Mouse (Mus musculus) CH12.LX (cell line): ENCODE measurements around the gene Stk17b. TPM values are rescaled to one million over a fixed set of nuclear protein-coding genes. Genes with fewer than 3 reads are reported as not detected.

Source experiments
- DNase-seq: peaks from one replicate; pipeline ENCODE4 v3.0.0-alpha.2; 2013; ENCODE audit errors: extremely low read depth
- H3K27ac ChIP-seq: 2 replicates; pipeline ENCODE4 v1.5.1; 2012; ENCODE audit warnings: low read depth, mild to moderate bottlenecking, control low read depth, moderate library complexity; ENCODE audit not compliant: insufficient read depth
- H3K27me3 ChIP-seq: replicated peaks from 2 replicates; pipeline ENCODE3; 2012; ENCODE audit warnings: inconsistent platforms
- H3K36me3 ChIP-seq, 2 experiments: replicated peaks in 1 of 2; 2 replicates each; pipeline versions ENCODE3 to v1.6.1; 2012; ENCODE audit warnings: inconsistent platforms in 1 of 2, low read length in 1 of 2, mild to moderate bottlenecking in 1 of 2, mixed read lengths in 1 of 2, moderate library complexity in 1 of 2; ENCODE audit not compliant: control insufficient read depth in 1 of 2, insufficient read depth in 1 of 2
- H3K4me1 ChIP-seq, 2 experiments: 2 replicates each; pipeline ENCODE4 v1.6.1; 2012; ENCODE audit warnings: inconsistent platforms in 1 of 2, moderate library complexity in 1 of 2; ENCODE audit not compliant: insufficient read depth in 2 of 2, control insufficient read depth in 1 of 2
- H3K4me2 ChIP-seq: 2 replicates; pipeline ENCODE4 v1.6.1; 2012; ENCODE audit warnings: low read depth, mild to moderate bottlenecking, control low read depth; ENCODE audit not compliant: poor library complexity, insufficient read depth, severe bottlenecking
- H3K4me3 ChIP-seq, 3 experiments: fragments of 150-350 bp in 1 of 3; sonication (generic) in 1 of 3; replicated peaks in 1 of 3; 2 replicates each; pipeline versions ENCODE3 to v1.5.1; 2011 to 2012; ENCODE audit warnings: low read depth in 2 of 3, low read length in 2 of 3, mild to moderate bottlenecking in 2 of 3, moderate library complexity in 2 of 3, control low read depth in 1 of 3, improper control_type of control experiment in 1 of 3, inconsistent platforms in 1 of 3, mixed read lengths in 1 of 3; ENCODE audit not compliant: poor library complexity in 1 of 3
- H3K79me2 ChIP-seq: replicated peaks from 2 replicates; pipeline ENCODE4 v1.6.1; 2012; ENCODE audit warnings: mild to moderate bottlenecking, moderate library complexity; ENCODE audit not compliant: control insufficient read depth, poor library complexity, insufficient read depth, severe bottlenecking; ENCODE audit errors: extremely low read depth
- H3K9ac ChIP-seq: 2 replicates; pipeline ENCODE4 v1.6.1; 2012; ENCODE audit warnings: low read depth, mild to moderate bottlenecking, control low read depth, moderate library complexity; ENCODE audit not compliant: insufficient read depth
- H3K9me3 ChIP-seq: replicated peaks from 2 replicates; pipeline ENCODE3; 2012; ENCODE audit warnings: low read length, inconsistent platforms, mixed read lengths
- CHD2 ChIP-seq: IDR thresholded peaks from 2 replicates; pipeline ENCODE4 v1.6.1; 2011; ENCODE audit warnings: low read length, improper control_type of control experiment
- CTCF ChIP-seq, 2 experiments: IDR thresholded peaks in 1 of 2; conservative IDR thresholded peaks in 1 of 2; 2 replicates each; pipeline ENCODE4 v1.5.1; 2011 to 2012; ENCODE audit warnings: low read depth in 2 of 2, low read length in 2 of 2, improper control_type of control experiment in 1 of 2, inconsistent platforms in 1 of 2, mild to moderate bottlenecking in 1 of 2, moderate library complexity in 1 of 2
- E2F4 ChIP-seq: IDR thresholded peaks from 2 replicates; pipeline ENCODE4 v1.6.1; 2011; ENCODE audit warnings: low read depth, low read length, improper control_type of control experiment; ENCODE audit not compliant: insufficient replicate concordance
- ELF1 ChIP-seq: IDR thresholded peaks from 2 replicates; pipeline ENCODE4 v1.6.1; 2014; ENCODE audit warnings: low read depth, mild to moderate bottlenecking, inconsistent platforms, low read length, improper control_type of control experiment
- EP300 ChIP-seq: IDR thresholded peaks from 2 replicates; pipeline ENCODE4 v1.6.1; 2011; ENCODE audit warnings: low read length, improper control_type of control experiment
- GABPA ChIP-seq: IDR thresholded peaks from 2 replicates; pipeline ENCODE4 v1.6.1; 2012; ENCODE audit warnings: low read depth, low read length, improper control_type of control experiment, inconsistent platforms; ENCODE audit not compliant: insufficient replicate concordance
- IRF4 ChIP-seq: IDR thresholded peaks from 2 replicates; pipeline ENCODE4 v1.6.1; 2014; ENCODE audit warnings: low read depth, mild to moderate bottlenecking, inconsistent platforms, low read length, improper control_type of control experiment
- MAFK ChIP-seq: IDR thresholded peaks from 2 replicates; pipeline ENCODE4 v1.6.1; 2011; ENCODE audit warnings: low read length, improper control_type of control experiment; ENCODE audit not compliant: insufficient replicate concordance
- MAX ChIP-seq: IDR thresholded peaks from 2 replicates; pipeline ENCODE4 v1.6.1; 2011; ENCODE audit warnings: low read length, improper control_type of control experiment
- MAZ ChIP-seq: IDR thresholded peaks from 2 replicates; pipeline ENCODE4 v1.6.1; 2012; ENCODE audit warnings: low read depth, mild to moderate bottlenecking, inconsistent platforms, low read length, improper control_type of control experiment, moderate library complexity
- MEF2A ChIP-seq: IDR thresholded peaks from 2 replicates; pipeline ENCODE4 v1.6.1; 2014; ENCODE audit warnings: low read depth, mild to moderate bottlenecking, inconsistent platforms, low read length, improper control_type of control experiment, borderline replicate concordance
- MXI1 ChIP-seq: IDR thresholded peaks from 2 replicates; pipeline ENCODE4 v1.6.1; 2011; ENCODE audit warnings: mild to moderate bottlenecking, low read depth, low read length, improper control_type of control experiment
- NRF1 ChIP-seq: IDR thresholded peaks from 2 replicates; pipeline ENCODE4 v1.6.1; 2014; ENCODE audit warnings: low read depth, mild to moderate bottlenecking, inconsistent platforms, low read length, improper control_type of control experiment, moderate library complexity
- POLR2AphosphoS2 ChIP-seq: IDR thresholded peaks from 2 replicates; pipeline ENCODE4 v1.6.1; 2011; ENCODE audit warnings: low read depth, low read length, improper control_type of control experiment
- SMC3 ChIP-seq: IDR thresholded peaks from 2 replicates; pipeline ENCODE4 v1.6.1; 2011; ENCODE audit warnings: low read depth, low read length, improper control_type of control experiment
- TBP ChIP-seq: conservative IDR thresholded peaks from 2 replicates; pipeline ENCODE4 v1.6.1; 2011; ENCODE audit warnings: low read depth, low read length, improper control_type of control experiment
- ZC3H11A ChIP-seq: IDR thresholded peaks from 2 replicates; pipeline ENCODE4 v1.6.1; 2012; ENCODE audit warnings: low read depth, mild to moderate bottlenecking, inconsistent platforms, low read length, improper control_type of control experiment
- ZMIZ1 ChIP-seq: IDR thresholded peaks from 2 replicates; pipeline ENCODE4 v1.6.1; 2012; ENCODE audit warnings: low read depth, mild to moderate bottlenecking, inconsistent platforms, low read length, improper control_type of control experiment
- ZNF384 ChIP-seq: IDR thresholded peaks from 2 replicates; pipeline ENCODE4 v1.6.1; 2012; ENCODE audit warnings: low read depth, low read length, improper control_type of control experiment, inconsistent platforms
- dilution Hi-C: fragments of 300-500 bp; cut with MboI; formaldehyde crosslinking; loops from 2 replicates; pipeline ENCODE4 v1.14.3; 2020; ENCODE audit warnings: low sequenced_read_pairs; ENCODE audit not compliant: extremely low pct_unique_long_range_greater_than_20kb, extremely low pct_ligation_motif_present
- in situ Hi-C: fragments of 300-500 bp; cut with MboI; formaldehyde crosslinking; loops from 3 replicates; pipeline ENCODE4 v1.14.3; 2019; ENCODE audit warnings: low sequenced_read_pairs, low pct_ligation_motif_present, low pct_unique_long_range_greater_than_20kb, mixed read lengths
- polyA plus RNA-seq: library from polyadenylated mRNA; unstranded; fragments of >175 nt; gene quantifications from 2 replicates; pipeline ENCODE4 v1.2.1, GENCODE M21; 2012; ENCODE audit warnings: low read depth; ENCODE audit not compliant: insufficient read length
- total RNA-seq, 2 experiments: library from RNA; depleted of rRNA; stranded (reverse); fragments of 300-350 nt in 1 of 2; fragments of >200 nt in 1 of 2; gene quantifications; 2 replicates each; pipeline ENCODE4 v1.2.3; 2012 to 2014

Stk17b gene
- total and polyA plus RNA-seq, 3 experiments, result 25.2 to 58.6 (median 46.3) TPM

- peaks cover 57% of the 10 kb centered on the region for H3K79me2 ChIP-seq
- H3K36me3 ChIP-seq, result peaks cover 2 to 9% of the 10 kb centered on the region in 2 experiments
- in situ Hi-C loops, result loop anchor here (25.0 kb wide), 1 partner anchor 111 kb away; no protein-coding TSS in a partner anchor
- peak overlapping the region; percentile 39; the same call in 1 of the 2 replicates for H3K9ac ChIP-seq
- peak overlapping the region; percentile 50; the same call in 1 of the 2 replicates for H3K4me2 ChIP-seq
- TF ChIP-seq CTCF (conservative IDR thresholded peaks at IDR 0.05 in 1 of 2, IDR thresholded peaks at IDR 0.05 in 1 of 2; ENCODE audit: low read depth in 2 of 2, low read length in 2 of 2) (no peak), MAFK (no peak), EP300 (no peak), ZC3H11A (no peak), E2F4 (no peak)
- TF ChIP-seq, all 38 proteins: peak for 0
- no peak overlapping the region for H3K4me3 ChIP-seq
- H3K27ac ChIP-seq, result no peak overlapping the region
- DNase-seq, result no peak
- no peaks in the 10 kb centered on the region for H3K27me3 ChIP-seq
- no peaks in the 10 kb centered on the region for H3K9me3 ChIP-seq
- H3K4me1 ChIP-seq, result peaks cover 2 to 74% of the 10 kb centered on the region in 2 experiments; a peak in 3 of 4 replicates
- dilution Hi-C loops, result no loop called here
Observed at GRCm38 (mm10) chr1:53776176-53776905, 8.7 kb downstream of the Stk17b start.

- in situ Hi-C loops, result loop anchor here (25.0 kb wide), 1 partner anchor 112 kb away; no protein-coding TSS in a partner anchor
Observed at GRCm38 (mm10) chr1:53775545-53775944, 9.5 kb downstream of the Stk17b start.

GRCm38 (mm10) chr1:53775036-53775435 is 10.0 kb downstream of the Stk17b start:
- Histone ChIP-seq H3K36me3 (peaks cover 7 to 20% of the 10 kb centered on the region in 2 experiments), H3K4me2 (peak overlapping the region; percentile 90), H3K4me1 (peaks cover 2 to 68% of the 10 kb centered on the region in 2 experiments; a peak in 3 of 4 replicates), H3K4me3 (no peak overlapping the region), H3K9me3 (no peaks in the 10 kb centered on the region), H3K27ac (peak overlapping the region; percentile 55; the same call in 1 of the 2 replicates)
- dilution Hi-C loops, result no loop called here
- TF ChIP-seq ZNF384 (no peak), POLR2AphosphoS2 (no peak), SMC3 (no peak), ZC3H11A (no peak)
- TF ChIP-seq, all 38 proteins: peak for 0
- no peak for DNase-seq
- H3K79me2 ChIP-seq, result peaks cover 56% of the 10 kb centered on the region
- in situ Hi-C loops, result loop anchor here (25.0 kb wide), 1 partner anchor 112 kb away; no protein-coding TSS in a partner anchor
- no peaks in the 10 kb centered on the region for H3K27me3 ChIP-seq
- peak overlapping the region; percentile 74 for H3K9ac ChIP-seq

More at GRCm38 (mm10) chr1:53775545-53775944, 9.5 kb downstream of the Stk17b start:
- Histone ChIP-seq H3K9ac (peak overlapping the region; percentile 74), H3K9me3 (no peaks in the 10 kb centered on the region), H3K27ac (no peak overlapping the region), H3K4me1 (peaks cover 2 to 68% of the 10 kb centered on the region in 2 experiments; a peak in 3 of 4 replicates), H3K79me2 (peaks cover 55% of the 10 kb centered on the region), H3K27me3 (no peaks in the 10 kb centered on the region), H3K4me3 (no peak overlapping the region), H3K36me3 (peaks cover 4 to 17% of the 10 kb centered on the region in 2 experiments), H3K4me2 (peak overlapping the region; percentile 90; the same call in 1 of the 2 replicates)
- dilution Hi-C loops, result no loop called here
- TF ChIP-seq NRF1, result no peak
- TF ChIP-seq POLR2AphosphoS2, result no peak
- TF ChIP-seq SMC3, result no peak
- no peak for TF ChIP-seq CHD2
- no peak for TF ChIP-seq TBP
- no peak for TF ChIP-seq ZMIZ1
- TF ChIP-seq IRF4, result no peak
- TF ChIP-seq MEF2A, result no peak
- TF ChIP-seq MAX, result no peak
- no peak for TF ChIP-seq GABPA
- no peak for TF ChIP-seq ELF1
- TF ChIP-seq E2F4, result no peak
- TF ChIP-seq MAZ, result no peak
- TF ChIP-seq MXI1, result no peak
- DNase-seq, result no peak
